Mouse (Mus musculus) erythroblast, embryonic 14.5 days (primary cell): ENCODE data around the gene Cpne6.

Experiments used
- GATA1 ChIP-seq: IDR thresholded peaks from 2 replicates; pipeline ENCODE4 v1.6.1; 2012; ENCODE audit warnings: low read length, inconsistent platforms, mixed read lengths
- TAL1 ChIP-seq: IDR thresholded peaks from 3 replicates; pipeline ENCODE4 v1.6.1; 2012; ENCODE audit warnings: low read length, inconsistent platforms, mixed read lengths

DNA sequence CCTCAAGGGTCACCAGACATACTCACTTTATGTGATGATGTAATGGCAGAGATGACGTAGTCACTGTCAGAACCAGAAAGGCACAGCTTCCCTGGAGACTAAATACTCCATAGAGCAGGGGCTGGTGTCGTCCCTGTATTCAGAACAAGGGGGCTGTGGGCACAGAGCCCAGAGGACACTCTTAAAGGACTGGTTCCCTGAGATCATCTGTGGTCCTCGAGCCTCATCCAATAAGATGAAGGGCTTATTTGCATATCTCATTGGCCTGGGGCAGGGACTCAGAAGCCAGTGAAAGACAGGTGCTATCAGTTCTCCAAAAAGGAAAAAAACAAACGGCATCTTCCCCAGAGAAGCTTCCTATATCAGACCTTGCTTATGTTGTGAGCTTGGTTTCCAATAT lies 13.8 kb downstream of the Cpne6 start:
- TF ChIP-seq GATA1 (no peak), TAL1 (no peak)
